Mouse (Mus musculus) neural tube, embryonic 14.5 days (tissue): ENCODE data around the gene Olfr5. TPM values are rescaled to one million over a fixed set of nuclear protein-coding genes. Genes with fewer than 3 reads are reported as not detected.

Experiments
- ATAC-seq: fragments of 200-750 bp; cut with Nextera tagmentation; 2 replicates; pipeline ENCODE4 v1.8.0; 2017; ENCODE audit warnings: low read depth, mild to moderate bottlenecking, moderate TSS enrichment, moderate library complexity
- H3K27ac ChIP-seq: fragments of 300-500 bp; sonication (generic); 2 replicates; pipeline ENCODE4 v1.5.1; 2014; ENCODE audit warnings: low read depth, mild to moderate bottlenecking, control low read depth, low read length, moderate library complexity, mixed read lengths
- H3K27me3 ChIP-seq: fragments of 300-500 bp; sonication (generic); 2 replicates; pipeline ENCODE4 v1.6.1; 2014; ENCODE audit warnings: low read length; ENCODE audit not compliant: control insufficient read depth, insufficient read depth
- H3K36me3 ChIP-seq: fragments of 300-500 bp; sonication (generic); 2 replicates; pipeline ENCODE4 v1.6.1; 2014; ENCODE audit warnings: low read length, mixed read lengths; ENCODE audit not compliant: control insufficient read depth, insufficient read depth
- H3K4me1 ChIP-seq: fragments of 300-500 bp; sonication (generic); 2 replicates; pipeline ENCODE4 v1.6.1; 2014; ENCODE audit warnings: low read length; ENCODE audit not compliant: control insufficient read depth, insufficient read depth
- H3K4me2 ChIP-seq: fragments of 300-500 bp; sonication (generic); 2 replicates; pipeline ENCODE4 v1.6.1; 2014; ENCODE audit warnings: mild to moderate bottlenecking, low read depth, low read length, control low read depth
- H3K4me3 ChIP-seq: fragments of 300-500 bp; sonication (generic); 2 replicates; pipeline ENCODE4 v1.5.1; 2014; ENCODE audit warnings: low read depth, low read length, control low read depth, mixed read lengths
- H3K9ac ChIP-seq: fragments of 300-500 bp; sonication (generic); replicated peaks from 2 replicates; pipeline ENCODE4 v1.6.1; 2014; ENCODE audit warnings: low read depth, mild to moderate bottlenecking, control low read depth, low read length, mixed read lengths
- H3K9me3 ChIP-seq: fragments of 300-500 bp; sonication (generic); 2 replicates; pipeline ENCODE4 v1.6.1; 2016; ENCODE audit warnings: low read length; ENCODE audit not compliant: control insufficient read depth
- WGBS: fragments of 180-500 bp; shearing (Covaris S2); extraction: QIAGEN DNeasy Blood & Tissue Kit; methylation state at CpG from one replicate; pipeline ENCODE4 v1.1.7; 2014; 5-methylcytosine and 5-hydroxymethylcytosine counted together
- polyA plus RNA-seq: library from polyadenylated mRNA; unstranded; fragments of >200 nt; fragmentation: Nextera tagmentation; extraction: Ambion mirVana; gene quantifications from 2 replicates; pipeline ENCODE4 v1.2.1, GENCODE M21; 2014

The Olfr5 gene
- polyA plus RNA-seq, 1 experiment from 2014 or later, result not detected

DNA sequence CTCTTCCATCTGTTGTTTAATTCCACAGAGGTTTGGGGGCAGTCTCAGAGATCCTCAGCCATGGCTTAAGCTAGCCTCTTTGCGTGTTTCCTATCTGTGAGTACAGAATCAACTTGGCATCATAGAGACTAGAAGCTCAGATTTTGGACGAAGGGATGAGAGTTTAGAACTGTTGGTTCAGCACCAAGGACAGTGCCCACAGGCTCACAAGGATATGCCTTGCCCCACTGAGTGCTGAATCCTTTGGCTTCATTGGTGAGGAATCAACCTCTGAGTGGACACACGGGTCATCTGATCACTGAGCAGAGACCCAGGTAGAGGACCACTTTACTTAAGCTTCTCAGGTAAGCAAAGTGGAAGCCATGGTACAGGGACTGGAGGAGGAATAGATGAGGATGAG lies 30.3 kb downstream of the Olfr5 start:
- ATAC-seq, result no peak
- Histone ChIP-seq H3K9ac (no peak overlapping the region), H3K4me3 (no peak overlapping the region), H3K4me2 (no peak overlapping the region), H3K4me1 (no peaks in the 10 kb centered on the region), H3K9me3 (no peaks in the 10 kb centered on the region), H3K27ac (no peak overlapping the region), H3K36me3 (no peaks in the 10 kb centered on the region), H3K27me3 (no peaks in the 10 kb centered on the region)
- 46% methylated on average over 3 of the region's 3 CpGs for WGBS

DNA sequence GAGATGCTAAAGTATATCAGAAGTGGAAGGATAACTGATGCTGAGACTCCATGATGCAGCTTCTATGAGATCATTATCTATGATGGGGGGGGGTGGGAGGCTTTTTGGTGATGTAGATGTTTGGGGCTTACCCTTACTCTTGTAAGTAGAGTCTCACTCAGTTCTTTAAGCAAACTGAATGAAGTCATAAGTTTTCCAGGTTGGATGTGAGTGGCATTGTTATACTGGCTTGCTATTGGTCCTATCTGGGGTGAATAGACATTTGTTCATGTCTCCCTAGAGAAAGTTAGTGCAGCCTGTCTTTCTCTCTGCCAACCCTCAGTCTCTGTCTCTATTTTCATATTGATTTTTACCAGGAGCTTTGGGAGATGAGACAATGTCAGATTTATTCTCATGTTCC lies 30.9 kb downstream of the Olfr5 start, which contains the start of gene Olfr1336:
TSS of gene Olfr1336 (plus strand) at position 301 of the 400 bp plus-strand sequence.
- H3K9ac ChIP-seq, result no peak within 1 kb of the TSS
- no peak for ATAC-seq
- no peak within 1 kb of the TSS for H3K4me3 ChIP-seq
- no peak within 1 kb of the TSS for H3K4me2 ChIP-seq
- no peaks in the 10 kb centered on the region for H3K9me3 ChIP-seq
- no peak within 1 kb of the TSS for H3K27ac ChIP-seq
- no peaks in the 10 kb centered on the region for H3K27me3 ChIP-seq
- no peaks in the 10 kb centered on the region for H3K36me3 ChIP-seq
- no peaks in the 10 kb centered on the region for H3K4me1 ChIP-seq

DNA sequence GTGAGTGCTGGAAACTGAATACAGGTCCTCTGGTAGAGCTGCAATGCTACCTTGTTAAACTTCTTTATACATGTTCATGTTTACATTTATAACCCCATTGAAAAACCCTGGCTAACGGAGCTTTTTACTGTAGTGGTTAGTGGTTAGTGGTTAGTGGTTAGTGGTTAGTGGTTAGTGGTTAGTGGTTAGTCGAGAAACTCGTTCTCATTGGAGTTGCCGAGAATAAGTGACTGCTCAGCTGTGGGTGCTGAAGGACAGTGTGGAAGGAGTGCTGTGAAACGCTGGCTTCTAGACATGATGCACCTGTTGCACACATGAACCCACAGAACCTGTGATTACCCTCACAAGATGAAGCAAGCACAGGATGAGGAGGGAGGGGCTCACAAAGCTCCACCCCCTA lies 39.0 kb downstream of the Olfr5 start:
- WGBS, result 84% methylated on average over 5 of the region's 5 CpGs
- no peak overlapping the region for H3K9ac ChIP-seq
- ATAC-seq, result no peak

DNA sequence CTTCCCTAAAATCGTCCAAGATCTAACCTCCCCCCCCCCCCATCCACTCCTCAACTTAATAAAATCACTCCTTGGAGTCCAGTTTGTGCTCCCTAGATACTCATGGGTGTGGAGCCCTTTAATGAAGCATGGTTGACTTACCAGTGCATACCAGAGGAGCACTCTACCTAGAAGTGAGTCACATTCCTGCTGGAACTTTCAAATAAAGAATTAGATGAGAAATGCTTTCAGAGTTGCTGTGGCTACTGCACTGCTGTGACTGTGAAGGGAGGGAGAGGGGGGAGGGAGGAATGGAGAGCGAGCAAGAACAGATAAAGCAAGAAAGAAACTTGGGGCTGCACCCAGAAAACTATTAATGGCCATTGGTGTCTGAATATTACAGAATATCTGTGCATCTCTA lies 45.6 kb downstream of the Olfr5 start:
- no peak for ATAC-seq
- Histone ChIP-seq H3K36me3 (no peaks in the 10 kb centered on the region), H3K4me1 (no peaks in the 10 kb centered on the region), H3K9ac (no peak overlapping the region), H3K9me3 (no peaks in the 10 kb centered on the region), H3K4me3 (no peak overlapping the region), H3K27me3 (no peaks in the 10 kb centered on the region), H3K4me2 (no peak overlapping the region), H3K27ac (no peak overlapping the region)
- 66% methylated on average over 2 of the region's 2 CpGs for WGBS

More for the DNA sequence above, 39.0 kb downstream of the Olfr5 start:
- Histone ChIP-seq H3K4me3 (no peak overlapping the region), H3K9me3 (no peaks in the 10 kb centered on the region), H3K27me3 (no peaks in the 10 kb centered on the region), H3K4me2 (no peak overlapping the region), H3K36me3 (no peaks in the 10 kb centered on the region), H3K27ac (no peak overlapping the region), H3K4me1 (no peaks in the 10 kb centered on the region)

DNA sequence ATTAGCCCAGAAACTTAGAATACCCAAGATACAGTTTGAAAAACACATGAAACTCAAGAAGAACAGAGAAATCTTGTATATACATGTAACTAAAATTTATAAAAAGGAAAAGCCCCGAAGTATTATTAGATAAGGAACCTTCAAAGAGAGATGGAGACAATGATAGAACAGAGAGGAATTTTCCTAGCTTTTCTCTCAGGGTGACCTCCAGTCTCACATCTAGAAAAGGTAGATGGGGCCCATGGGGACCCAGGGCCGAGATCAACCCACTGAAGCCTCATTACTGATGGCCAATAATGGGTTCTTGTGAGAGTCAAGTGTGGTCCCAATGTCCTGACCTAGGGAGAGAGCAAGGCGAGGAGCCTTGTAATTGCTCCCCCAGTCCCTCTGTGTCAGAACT lies 48.4 kb downstream of the Olfr5 start, which contains the start of gene Olfr1344:
TSS of gene Olfr1344 (plus strand) at position 301 of the 400 bp plus-strand sequence.
- Histone ChIP-seq H3K4me1 (no peaks in the 10 kb centered on the region), H3K27ac (no peak within 1 kb of the TSS), H3K4me2 (no peak within 1 kb of the TSS), H3K9ac (no peak within 1 kb of the TSS), H3K36me3 (no peaks in the 10 kb centered on the region), H3K4me3 (no peak within 1 kb of the TSS), H3K9me3 (no peaks in the 10 kb centered on the region), H3K27me3 (no peaks in the 10 kb centered on the region)
- WGBS, result 80% methylated on average over 3 of the region's 3 CpGs
- ATAC-seq, result no peak

DNA sequence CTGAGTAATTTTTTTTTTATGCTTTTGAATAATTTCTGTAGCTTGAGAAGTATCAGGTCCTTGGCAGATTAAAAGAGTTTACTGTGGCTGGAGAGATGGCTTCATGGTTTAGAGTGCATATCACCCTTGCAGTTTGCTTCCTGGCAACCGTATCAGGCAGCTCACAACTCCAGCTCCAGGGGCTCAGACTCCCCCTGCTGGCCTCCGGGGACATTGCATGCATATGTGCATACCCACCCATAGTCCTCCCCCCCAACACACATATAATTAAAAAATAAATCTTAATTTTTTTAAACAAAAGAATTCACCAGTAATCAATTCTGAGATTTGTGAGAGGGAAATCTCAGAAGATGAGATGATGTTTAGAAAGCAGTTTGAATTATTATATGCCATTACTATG lies 56.4 kb downstream of the Olfr5 start:
- H3K27ac ChIP-seq, result no peak overlapping the region
- no peak overlapping the region for H3K4me2 ChIP-seq
- no peak overlapping the region for H3K4me3 ChIP-seq
- no peak overlapping the region for H3K9ac ChIP-seq
- H3K36me3 ChIP-seq, result no peaks in the 10 kb centered on the region
- no peaks in the 10 kb centered on the region for H3K27me3 ChIP-seq
- H3K4me1 ChIP-seq, result no peaks in the 10 kb centered on the region
- 30% methylated on average over 2 of the region's 2 CpGs for WGBS
- no peak for ATAC-seq
- H3K9me3 ChIP-seq, result no peaks in the 10 kb centered on the region

DNA sequence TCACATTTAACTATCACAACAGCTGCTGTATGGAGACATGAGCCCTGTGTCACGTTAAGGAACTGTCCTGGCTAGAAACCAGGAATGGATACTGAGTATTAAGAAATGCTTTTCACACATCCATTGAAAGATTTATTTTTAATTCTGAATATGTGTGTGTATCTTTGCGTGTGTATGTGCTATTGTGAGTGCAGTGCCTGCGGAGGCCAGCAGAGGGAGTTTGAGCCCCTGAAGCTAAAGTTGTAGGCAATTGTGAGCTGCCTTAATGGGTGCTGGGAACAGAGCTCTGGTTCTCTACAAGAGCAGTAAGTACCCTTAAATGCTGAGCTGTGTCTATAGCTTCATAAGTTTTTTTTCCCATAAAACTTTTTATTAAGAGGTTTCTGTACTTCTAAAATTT lies 57.4 kb downstream of the Olfr5 start:
- 87% methylated on average over 3 of the region's 3 CpGs for WGBS
- H3K9ac ChIP-seq, result no peak overlapping the region
- no peak overlapping the region for H3K27ac ChIP-seq
- H3K36me3 ChIP-seq, result no peaks in the 10 kb centered on the region
- H3K27me3 ChIP-seq, result no peaks in the 10 kb centered on the region
- no peaks in the 10 kb centered on the region for H3K4me1 ChIP-seq
- H3K9me3 ChIP-seq, result no peaks in the 10 kb centered on the region
- no peak overlapping the region for H3K4me2 ChIP-seq
- ATAC-seq, result no peak
- no peak overlapping the region for H3K4me3 ChIP-seq

Other genes starting within 250 kb of the Olfr5 start
- not detected in 2 replicates for gene Epp13, start 234.2 kb downstream of the Olfr5 start, polyA plus RNA-seq
- gene Zfp667, start 200.4 kb downstream of the Olfr5 start, polyA plus RNA-seq, result 18.1 and 19.8 TPM in 2 replicates
- gene Zfp583, start 155.7 kb downstream of the Olfr5 start, polyA plus RNA-seq, result 15.6 and 17.0 TPM in 2 replicates
- gene Gm3854, start 143.2 kb downstream of the Olfr5 start, polyA plus RNA-seq, result 7.8 and 9.4 TPM in 2 replicates
- gene Zfp78, start 123.7 kb downstream of the Olfr5 start, polyA plus RNA-seq, result 5.0 and 6.1 TPM in 2 replicates
- gene Zfp28, start 103.6 kb downstream of the Olfr5 start, polyA plus RNA-seq, result 17.8 and 19.7 TPM in 2 replicates
- 6.7 and 9.4 TPM in 2 replicates for gene Smim17, start 88.2 kb downstream of the Olfr5 start, polyA plus RNA-seq
- 0.12 TPM in 1 of 2 replicates, not detected in the other for gene Gm20715, start 76.7 kb downstream of the Olfr5 start, polyA plus RNA-seq
- 0.46 and 0.71 TPM in 2 replicates for gene Olfr1344, start 48.3 kb downstream of the Olfr5 start, polyA plus RNA-seq
- gene Olfr1336, start 30.8 kb downstream of the Olfr5 start, polyA plus RNA-seq, result 0.03 TPM in 1 of 2 replicates, not detected in the other
- gene Olfr1346, start 19.8 kb downstream of the Olfr5 start, polyA plus RNA-seq, result not detected in 2 replicates
- not detected in 2 replicates for gene Olfr1347, start 12.8 kb upstream of the Olfr5 start, polyA plus RNA-seq
- not detected in 2 replicates for gene Olfr1348, start 21.8 kb upstream of the Olfr5 start, polyA plus RNA-seq
- not detected in 2 replicates for gene Olfr1349, start 36.0 kb upstream of the Olfr5 start, polyA plus RNA-seq
- gene Olfr1350, start 77.9 kb upstream of the Olfr5 start, polyA plus RNA-seq, result not detected in 2 replicates
- gene Zim1, start 209.5 kb upstream of the Olfr5 start, polyA plus RNA-seq, result 4.6 and 7.6 TPM in 2 replicates
- 124 and 134 TPM in 2 replicates for gene Peg3, start 243.5 kb upstream of the Olfr5 start, polyA plus RNA-seq
- gene Usp29, start 243.6 kb upstream of the Olfr5 start, polyA plus RNA-seq, result 30.8 and 41.5 TPM in 2 replicates